Mouse (Mus musculus) bone marrow, adult 2 months (tissue): ENCODE results near the gene Bcl11a.

Experiments
- CTCF ChIP-seq: fragments of 200-500 bp; IDR thresholded peaks from 2 replicates; pipeline ENCODE4 v1.5.1; 2011; ENCODE audit warnings: low read length, control low read depth; ENCODE audit not compliant: control insufficient read depth, insufficient read depth
- POLR2A ChIP-seq: fragments of 200-500 bp; IDR thresholded peaks from 2 replicates; pipeline ENCODE4 v1.6.1; 2011; ENCODE audit warnings: low read depth, mild to moderate bottlenecking, control low read depth, low read length, borderline replicate concordance; ENCODE audit not compliant: control insufficient read depth

- TF ChIP-seq CTCF (no peak), POLR2A (no peak)
Measured at GRCm38 (mm10) chr11:24064221-24064620, 13.6 kb upstream of the Bcl11a start.
